Mouse (Mus musculus) kidney, adult 2 months (tissue): ENCODE measurements around the gene Mettl18.

ENCODE experiments used
- CTCF ChIP-seq: fragments of 200-500 bp; conservative IDR thresholded peaks from 2 replicates; pipeline ENCODE4 v1.5.1; 2011; ENCODE audit warnings: low read depth, mild to moderate bottlenecking, control low read depth, low read length, moderate library complexity, mixed read lengths; ENCODE audit not compliant: insufficient read depth, insufficient read length
- POLR2A ChIP-seq: fragments of 200-500 bp; IDR thresholded peaks from one replicate; pipeline ENCODE4 v1.6.1; 2011; ENCODE audit warnings: low read depth, low read length, control low read depth

DNA sequence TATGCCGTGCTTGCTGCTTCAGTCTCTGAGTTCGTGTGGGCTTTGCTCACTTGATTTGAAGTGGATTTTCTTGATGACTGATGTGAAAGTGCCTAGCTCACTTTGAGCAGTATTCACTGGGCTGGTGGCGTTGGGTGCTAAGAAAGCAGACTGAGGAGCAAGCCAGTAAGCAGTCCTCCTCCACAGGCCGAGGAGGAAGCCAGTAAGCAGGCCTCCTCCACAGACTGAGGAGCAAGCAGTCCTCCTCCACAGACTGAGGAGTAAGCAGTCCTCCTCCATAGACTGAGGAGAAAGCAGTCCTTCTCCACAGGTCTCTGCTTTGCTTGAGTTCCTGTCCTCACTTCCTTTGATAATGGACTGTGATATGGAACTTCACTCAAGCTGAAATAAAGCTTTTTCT is 2.3 kb upstream of the Mettl18 start:
- TF ChIP-seq CTCF: no peak
- TF ChIP-seq POLR2A: no peak
